Mouse (Mus musculus): ENCODE data around the gene B4galnt4. TPM values are rescaled to one million over a fixed set of nuclear protein-coding genes. Genes with fewer than 3 reads are reported as not detected.

The B4galnt4 gene
- polyA plus RNA-seq, 2 experiments from 2014 or later, result 6.4 to 11.9 TPM

DNA sequence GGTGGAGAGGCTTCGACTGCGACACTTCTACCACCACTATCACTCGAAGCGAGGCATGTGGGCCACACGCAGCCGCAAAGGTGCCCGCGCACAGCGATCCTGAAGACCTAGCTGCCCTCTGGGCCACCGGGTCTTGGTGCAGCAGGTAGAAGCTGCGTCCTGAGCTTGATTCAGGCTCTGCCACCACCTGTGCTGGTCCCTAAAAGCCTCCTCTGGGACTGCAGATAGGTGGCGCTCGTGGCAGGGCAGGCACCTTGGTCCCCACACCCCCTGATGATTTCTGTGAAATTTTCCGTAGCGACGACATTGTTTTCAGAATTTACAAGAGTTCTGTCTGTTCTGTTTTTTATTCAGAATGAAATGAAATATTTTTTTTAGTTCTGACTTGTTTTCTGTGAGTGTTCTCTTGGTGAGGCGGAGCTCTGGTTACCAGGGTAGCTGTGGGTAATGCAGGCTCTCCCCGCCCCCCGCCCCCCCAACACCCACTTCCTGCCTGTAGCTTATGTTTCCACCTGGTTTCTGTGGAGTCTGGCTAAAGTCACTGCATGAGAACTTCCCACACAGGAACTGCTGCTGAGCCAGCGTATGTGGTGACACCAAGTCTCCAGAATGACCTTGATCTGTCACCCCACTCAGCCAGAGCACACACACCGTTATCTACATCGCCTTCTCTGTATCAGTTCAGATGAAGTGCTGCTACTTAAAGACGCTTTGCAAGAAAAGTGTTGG, 11.3 kb downstream of the B4galnt4 start:
- ATAC-seq, result peak; percentile 90

DNA sequence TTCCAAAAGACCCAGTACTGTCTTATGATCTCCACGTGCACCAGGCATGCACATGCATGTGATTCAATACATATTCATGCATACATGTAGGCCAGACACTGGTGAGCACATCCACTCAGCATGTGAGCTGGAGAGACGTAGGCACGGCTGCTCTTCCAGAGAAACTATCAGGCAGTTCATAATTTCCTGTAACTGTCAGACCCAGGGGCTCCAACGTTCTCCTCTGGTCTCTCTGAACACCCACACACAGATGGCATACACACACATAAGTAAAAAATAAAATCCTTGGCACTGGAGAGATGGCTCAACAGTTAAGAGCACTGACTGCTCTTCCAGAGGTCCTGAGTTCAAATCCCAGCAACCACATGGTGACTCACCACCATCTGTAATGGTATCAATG, 12.9 kb downstream of the B4galnt4 start:
- ATAC-seq, result no peak

DNA sequence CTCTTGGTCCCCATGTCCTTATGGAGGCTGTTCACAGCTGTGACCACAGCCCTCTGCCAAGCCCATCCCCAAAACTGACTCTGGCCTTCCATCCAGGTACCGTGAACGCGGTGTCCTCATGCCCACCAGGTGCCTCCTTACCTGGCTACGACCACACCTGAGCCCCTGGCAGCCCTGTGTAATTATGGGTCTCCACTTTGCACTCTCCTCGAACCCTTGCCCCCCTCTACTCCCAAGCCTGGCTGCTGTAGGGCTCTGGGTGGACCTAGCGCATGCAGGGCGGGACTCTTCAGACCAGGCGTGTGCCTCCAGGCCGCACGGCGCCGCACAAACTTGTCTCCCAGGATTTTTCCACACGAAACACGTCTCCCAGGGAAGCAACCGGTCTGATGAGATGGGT, 16.9 kb downstream of the B4galnt4 start, which contains the start of gene Pkp3:
Gene Pkp3 (plus strand): TSS at position 378 of the 400 bp plus-strand sequence.
- no peak for ATAC-seq

DNA sequence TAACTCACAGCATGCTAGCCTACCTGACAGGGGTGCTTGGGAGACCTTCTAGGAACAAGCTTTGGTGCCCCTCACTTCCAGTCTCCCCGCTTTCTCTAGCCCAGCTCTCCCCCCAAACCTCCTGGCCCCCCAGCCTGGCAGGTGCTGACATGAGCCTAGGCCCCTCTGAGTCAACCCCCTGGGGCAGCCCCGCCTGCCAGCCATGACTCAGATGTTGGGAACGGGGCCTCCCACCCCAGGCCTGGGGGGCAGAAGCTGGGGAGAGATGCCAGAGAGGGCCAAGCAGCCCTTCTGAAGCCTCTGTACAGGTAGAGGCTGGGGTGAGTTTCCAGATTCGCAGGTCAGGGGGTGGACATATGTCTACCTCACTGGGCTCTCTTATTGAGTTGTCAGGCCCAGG, 18.0 kb downstream of the B4galnt4 start:
- no peak for ATAC-seq

DNA sequence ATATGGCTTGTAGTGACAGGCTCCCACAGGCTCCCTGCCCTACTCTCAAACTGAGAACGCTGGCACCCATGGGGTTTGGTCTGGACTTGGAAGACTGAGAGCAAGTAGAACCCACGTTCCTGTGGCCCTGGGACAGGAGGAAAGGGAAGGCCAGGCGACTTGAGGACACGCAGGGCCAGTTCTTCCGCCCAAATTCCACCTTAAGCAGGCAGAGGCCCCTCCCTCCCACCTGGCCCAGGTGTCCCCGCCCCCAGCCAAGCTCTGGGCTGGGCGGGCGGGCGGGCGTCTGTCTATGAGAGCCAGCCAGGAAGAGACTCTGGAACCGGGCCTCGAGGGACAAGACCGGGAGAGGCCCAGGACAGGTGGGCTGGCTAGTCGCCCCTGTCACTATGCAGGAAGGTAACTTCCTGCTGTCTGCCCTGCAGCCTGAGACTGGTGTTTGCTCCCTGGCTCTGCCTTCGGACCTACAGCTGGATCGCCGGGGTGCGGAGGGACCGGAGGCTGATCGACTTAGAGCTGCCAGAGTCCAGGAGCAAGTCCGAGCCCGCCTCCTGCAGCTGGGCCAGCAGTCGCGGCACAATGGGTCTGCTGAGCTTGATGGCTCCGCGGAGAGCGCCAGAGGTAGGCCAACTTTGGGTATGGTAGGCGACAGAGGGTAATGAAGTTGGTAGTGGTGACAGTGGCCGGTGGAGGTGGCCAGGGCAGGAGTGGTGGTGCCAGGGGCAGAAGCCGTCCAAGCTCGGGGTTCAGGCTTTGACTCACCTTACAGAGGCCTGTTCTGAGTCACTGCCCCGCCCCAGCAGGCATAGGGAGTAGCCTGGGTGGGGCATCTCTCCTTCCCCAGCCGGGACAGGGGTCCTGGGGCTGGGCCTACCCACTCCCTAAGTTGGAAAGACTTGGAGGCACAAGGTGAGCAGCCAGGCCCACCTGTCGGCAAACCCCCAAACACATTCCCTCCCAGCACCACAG, 18.9 kb downstream of the B4galnt4 start:
- no peak for ATAC-seq

DNA sequence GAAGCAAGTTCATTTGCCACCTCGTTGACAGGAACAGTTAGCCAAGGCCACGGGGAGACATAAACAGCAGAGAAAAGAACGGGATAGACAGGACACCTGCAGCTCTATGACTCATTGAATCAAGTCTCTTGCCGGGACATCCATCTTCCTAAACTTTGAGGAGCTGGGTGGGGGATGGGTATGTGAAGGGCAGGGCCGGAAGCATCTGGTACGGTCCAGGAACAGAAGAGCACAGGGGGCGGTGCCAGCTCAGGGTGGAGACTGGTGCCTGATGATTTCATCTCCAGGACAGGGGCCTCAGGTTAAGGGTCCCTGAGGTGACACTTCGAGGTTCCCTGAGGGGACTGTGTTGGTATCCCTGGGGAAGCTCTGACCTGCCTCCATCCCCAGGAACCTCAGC, 27.0 kb downstream of the B4galnt4 start:
- ATAC-seq, result peak; percentile 50

DNA sequence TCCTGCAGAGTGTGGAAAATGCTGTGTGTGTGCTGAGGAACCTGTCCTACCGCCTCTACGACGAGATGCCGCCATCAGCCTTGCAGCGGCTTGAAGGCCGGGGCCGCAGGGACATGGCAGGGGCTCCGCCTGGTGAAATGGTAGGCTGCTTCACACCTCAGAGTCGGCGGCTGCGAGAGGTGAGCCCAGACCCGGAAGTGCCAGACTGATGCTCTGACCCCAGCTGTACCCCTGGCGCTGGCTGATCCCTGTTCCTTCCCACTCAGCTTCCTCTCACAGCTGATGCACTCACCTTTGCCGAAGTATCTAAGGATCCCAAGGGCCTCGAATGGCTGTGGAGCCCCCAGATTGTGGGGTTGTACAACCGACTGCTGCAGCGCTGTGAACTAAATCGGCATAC, 27.6 kb downstream of the B4galnt4 start:
- ATAC-seq, result peak; percentile 18

DNA sequence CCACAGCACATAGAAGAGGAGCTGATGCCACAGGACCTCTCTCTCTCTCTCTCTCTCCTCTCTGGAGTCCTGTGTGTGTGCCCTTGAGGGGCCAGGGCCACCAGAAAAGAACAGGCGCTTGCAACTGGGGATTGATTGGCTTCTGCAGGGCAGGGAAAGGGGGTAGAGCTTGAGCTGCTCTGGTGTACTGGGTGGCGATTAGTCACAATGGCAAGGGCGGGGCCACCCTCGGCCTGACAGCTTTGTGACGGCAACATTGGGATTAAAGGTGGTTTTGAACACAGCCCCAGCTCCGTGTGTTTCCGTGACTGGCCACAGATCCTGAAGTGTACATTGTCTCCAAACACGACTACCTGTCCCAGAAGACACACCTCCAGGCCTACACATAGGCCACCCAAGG, 29.3 kb downstream of the B4galnt4 start:
- no peak for ATAC-seq

DNA sequence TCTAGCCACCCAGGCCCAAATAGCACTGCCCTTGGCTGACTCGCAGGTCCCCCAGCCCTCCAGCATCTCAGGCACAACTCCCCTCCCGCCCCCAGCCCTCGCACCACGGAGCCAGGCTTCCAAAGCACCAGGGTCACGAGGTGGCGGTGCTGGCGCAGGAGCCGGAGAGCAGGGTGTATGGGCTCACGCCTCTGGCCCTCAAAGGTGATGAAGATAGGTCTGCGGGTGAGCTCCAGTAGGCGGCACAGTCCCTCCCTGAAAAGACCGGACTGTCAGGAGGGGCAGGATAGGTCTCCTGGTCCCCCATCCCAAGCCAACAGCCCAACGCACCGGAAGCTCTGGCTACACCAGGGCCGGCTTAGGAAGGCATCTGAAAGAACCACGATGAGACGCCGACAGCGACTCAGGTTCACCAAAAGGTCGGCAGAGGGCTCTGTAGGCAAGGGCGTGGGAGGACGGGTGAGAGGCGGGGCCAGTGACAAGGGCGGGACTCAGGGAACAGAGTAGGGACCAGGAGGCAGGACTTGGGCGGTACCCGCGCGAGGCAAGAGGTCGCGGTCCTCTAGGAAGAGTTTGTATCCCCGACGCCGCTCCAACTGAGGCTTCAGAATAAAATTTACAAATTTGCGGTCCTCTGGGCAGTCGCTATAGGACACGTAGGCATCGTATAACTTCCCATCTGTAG, 31.3 kb downstream of the B4galnt4 start:
- ATAC-seq, result peak; percentile 59

DNA sequence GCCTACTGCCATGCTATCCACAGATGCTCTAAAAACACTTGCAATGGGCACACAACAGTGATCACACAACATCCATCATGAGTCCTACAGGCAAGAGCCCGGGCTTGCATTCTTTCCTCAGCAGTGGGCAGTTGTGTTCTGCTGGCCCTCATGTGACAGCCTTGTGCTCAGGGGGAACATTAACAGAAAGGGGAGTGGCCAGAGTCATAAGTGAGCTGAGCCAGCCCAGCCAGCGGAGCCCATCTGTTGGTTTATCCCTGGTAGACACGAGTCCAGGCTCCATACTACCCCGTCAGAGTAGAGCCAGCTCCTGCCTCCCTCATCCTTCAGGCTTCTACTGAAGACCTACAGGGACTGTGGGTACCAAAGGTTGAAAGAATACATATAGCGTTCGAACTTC, 33.0 kb downstream of the B4galnt4 start:
- no peak for ATAC-seq

DNA sequence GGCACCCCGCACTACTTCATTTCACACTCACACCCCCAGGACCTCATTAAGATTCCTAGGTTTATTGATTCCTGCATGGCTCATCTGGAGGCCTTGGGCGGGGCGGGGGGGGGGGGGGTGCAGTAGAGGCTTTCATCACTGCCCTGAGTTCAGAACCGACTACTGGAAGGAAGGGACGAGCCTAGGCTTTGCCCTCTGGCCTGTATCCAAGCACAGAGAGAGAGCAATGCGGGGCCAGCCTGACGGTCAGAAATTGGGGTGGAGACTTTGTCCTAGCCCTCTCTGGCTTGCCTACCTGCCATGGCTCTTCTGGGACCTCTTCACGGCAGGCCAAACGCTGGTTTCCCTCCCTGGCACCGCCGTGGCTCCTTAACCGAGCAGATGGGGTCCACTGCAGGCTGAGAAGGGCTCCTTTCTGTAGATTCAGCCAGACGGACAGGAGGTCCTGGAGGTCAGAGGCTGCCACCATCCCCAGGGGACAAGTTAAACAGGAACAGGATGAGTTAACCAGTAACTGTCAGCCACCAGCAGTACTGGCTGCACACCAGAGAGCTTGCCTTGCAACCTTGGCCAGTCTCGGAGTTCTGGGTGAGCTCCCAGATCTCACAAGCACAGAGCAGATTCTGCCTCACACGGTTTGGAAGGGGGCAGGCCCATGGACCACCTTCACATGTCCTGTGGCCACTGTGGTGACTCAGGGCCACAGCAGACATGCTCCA, 33.7 kb downstream of the B4galnt4 start:
- no peak for ATAC-seq

DNA sequence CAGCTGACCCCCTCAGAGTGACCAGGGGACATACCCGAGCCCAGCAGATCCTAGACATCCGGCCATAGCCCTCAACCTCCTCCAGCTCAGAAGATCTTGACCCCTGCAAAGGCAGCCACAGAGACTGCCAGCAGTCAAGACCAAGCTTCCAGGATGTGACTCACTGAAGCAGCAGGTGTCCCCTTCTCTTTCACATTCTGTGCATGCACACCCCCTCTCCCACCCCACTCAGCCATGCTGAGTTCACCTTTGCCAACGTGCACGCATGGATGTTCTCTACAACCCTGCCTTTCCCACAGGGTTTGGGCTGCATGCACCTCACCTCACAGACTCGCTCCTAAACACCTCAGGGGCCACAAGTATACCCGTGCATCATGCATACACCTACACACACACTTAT, 35.1 kb downstream of the B4galnt4 start:
- peak; percentile 23 for ATAC-seq

DNA sequence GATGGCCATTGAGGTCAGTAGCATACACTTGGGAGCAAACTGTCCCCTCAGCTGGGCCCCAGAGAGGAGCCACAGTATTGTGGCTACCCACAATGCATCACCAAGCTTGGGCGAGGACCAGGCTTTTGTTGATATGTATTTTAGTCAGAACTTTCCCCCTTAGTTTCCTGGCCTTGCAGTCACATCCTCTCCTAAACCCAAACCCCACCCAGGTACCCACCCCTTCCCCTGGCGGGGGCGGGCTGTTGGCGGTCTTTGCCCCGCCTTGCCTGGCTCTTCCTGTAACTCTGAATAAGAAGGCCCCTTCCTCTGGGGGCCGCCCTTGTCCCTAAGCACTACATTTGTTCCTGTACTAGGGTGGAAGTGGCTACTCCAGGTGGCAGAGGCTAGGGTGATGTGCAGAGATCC, 35.7 kb downstream of the B4galnt4 start:
- ATAC-seq, result peak; percentile 73

DNA sequence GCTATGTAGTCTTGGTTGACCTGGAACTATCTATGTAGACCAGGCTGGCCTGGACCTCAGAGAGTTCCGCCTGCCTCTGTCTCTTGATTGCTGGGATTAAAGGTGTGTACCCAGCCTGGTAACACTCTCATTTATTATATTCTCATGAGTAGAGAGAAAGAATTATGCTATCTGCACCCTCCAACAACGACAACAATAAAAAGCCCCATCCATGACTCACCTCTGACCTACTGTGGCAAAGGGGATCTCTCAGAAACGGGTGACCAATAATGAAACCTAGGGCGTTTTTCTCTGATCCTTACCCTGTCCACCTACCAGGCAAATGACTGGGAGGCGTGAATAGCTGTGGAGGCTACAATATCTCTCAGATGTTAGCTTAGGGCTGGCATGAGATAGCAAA, 36.3 kb downstream of the B4galnt4 start:
- ATAC-seq, result no peak

DNA sequence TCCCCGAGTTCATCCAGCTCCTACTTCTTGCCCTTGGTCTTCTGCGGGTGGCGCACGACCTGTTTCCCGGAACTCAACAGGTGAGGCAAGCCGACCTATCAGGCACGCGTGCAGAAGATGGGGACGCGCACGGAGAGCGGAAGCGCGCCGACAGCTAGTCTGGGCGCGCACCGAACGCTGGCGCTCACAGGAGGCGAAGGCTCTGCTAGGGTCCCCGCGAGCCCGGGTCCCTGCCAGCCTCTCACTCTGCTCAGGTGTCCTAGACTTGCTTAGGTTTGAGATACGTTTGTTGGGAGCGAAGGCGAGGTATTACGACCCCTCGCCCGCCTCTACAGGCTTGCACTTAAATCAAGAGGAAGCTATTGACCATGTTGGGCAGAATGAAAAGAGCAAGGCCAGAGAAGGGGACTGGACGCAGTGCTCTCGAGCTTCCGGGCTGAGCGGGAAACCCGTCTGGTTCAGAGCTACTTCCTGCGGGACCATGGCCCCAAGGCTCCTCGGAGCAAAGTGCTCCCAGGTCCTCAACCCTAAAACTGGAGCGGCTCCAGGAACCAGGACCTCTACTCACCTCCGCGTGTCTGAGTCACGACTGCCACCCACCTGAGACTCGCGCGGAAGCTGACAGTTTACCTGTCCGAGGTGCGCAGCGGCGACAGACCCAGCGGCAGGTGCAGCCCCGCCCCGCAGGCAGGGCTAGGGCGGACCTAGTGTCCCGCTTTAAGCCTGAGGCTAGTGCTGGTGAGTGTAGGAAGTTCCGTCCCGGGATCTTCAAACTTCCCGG, 39.2 kb downstream of the B4galnt4 start, which contains the start of gene Sigirr:
Gene Sigirr (minus strand): TSS at position 662 of the 781 bp plus-strand sequence.
- peak; percentile 54 for ATAC-seq

DNA sequence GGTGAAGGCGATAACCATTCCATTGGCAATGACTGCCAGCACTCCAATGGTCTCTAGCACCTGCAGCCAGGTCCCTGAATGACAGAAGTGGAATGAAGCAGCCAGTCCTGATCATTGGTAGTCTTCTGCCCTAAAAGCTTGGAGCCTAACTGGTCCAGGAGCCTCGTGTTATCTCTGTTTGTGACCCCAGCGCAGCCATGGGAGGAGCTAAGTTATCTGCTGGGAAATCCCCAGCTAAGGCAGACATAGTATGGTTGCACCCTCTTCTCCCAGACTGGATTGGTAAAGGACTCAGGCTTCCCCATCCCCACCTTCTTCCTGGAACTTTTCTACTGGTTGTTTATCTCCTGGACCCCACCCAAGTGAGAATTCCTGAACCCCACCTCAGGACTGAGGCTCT, 42.3 kb downstream of the B4galnt4 start:
- ATAC-seq, result no peak

DNA sequence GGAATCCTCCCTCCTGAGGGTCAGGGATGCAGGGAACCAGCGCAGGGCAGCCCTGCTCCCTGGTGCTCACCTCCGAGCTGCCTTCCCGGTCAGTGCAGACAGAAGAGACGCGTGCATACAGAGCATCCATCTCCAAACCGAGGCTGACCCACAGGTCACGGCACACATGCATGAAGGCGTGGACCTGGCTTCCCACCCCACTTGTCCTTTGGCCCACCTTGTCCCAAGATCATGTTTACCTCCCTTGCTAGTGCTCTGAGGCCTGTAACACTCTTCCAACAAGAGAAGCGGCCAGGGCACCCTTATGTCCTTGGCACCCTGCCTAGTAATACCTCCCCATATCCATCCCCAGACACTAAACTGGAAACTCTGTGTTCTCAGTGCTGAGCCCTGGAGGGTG, 55.0 kb downstream of the B4galnt4 start:
- ATAC-seq, result no peak

DNA sequence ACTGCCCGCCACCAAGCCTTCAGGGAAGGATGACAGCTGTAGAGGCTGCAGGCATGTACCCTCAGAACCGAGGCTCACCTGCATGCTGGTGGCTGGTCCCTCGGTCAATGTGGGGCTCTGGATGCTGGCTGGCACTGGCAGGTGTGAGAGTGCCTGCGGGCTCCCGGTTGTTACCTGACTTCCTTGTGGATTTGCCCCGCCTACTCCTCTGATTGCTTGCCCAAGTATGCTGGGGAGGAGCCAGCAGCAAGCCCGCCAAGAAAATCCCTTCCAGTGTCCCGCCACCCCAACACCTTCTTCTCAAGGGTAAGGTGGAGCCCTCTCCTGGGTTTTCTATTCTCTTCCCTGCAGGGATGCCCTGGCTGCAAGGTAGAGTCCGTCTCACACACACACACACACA, 56.7 kb downstream of the B4galnt4 start, which contains the start of gene Ano9:
Gene Ano9 (minus strand): TSS at position 171 of the 400 bp plus-strand sequence.
- ATAC-seq, result no peak

DNA sequence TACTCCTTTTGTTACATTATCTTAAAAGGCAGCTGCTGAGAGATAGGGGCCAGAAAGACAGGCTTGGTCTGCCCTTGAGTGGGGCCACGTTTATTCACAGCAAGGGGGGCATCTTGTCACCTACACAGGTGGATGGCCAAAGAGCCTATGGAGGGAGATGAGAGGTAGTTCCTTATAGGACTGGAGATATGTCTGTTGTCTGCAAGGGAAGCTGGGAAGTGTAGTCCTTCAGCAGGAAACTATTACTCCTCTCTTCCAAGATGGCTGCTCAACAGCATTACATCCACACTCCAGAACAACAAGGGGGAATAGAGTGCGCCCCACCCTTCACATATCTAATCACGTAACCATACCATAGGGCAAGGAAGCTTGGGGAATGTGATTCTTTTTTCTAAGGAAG, 58.6 kb downstream of the B4galnt4 start:
- ATAC-seq, result no peak

DNA sequence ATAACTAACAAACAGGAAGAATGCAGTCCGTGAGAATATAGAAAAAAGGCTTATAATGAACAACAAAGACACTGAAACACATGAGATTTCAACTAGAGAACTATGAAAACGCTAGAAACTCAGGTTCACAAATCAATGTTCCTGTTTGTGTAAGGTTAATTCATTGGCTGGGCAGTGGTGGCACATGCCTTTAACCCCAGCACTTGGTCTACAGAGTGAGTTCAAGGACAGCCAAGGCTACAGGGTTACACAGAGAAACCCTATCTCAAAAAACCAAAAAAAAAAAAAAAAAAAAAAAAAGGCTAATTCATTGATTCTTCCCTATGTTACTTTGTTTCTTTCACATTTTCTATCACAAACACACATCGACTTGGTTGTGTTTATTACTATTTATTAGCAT, 59.7 kb downstream of the B4galnt4 start:
- no peak for ATAC-seq

DNA sequence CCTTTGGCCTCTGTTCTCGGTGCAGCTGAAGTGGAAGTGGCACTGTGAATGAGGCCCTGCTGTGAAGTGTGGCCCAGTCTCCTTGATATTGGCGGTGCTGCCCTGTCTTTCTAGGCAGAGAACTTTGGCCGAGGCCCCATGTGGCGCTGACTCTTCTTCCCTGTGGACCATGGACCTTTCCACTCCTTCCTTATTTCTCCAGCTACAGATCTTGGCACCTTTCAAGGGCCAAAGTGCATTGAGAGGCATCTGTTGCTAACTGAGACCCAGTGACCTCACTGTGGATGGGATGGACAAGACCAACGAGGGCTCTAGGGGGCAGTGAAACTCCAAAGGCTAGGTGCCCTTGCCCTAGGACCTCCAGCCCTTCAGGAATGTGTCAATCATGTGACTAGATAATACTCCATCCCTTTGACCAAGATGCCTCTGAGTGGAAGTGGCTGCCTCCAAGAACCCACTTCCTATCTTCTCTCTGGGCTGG, 60.2 kb downstream of the B4galnt4 start:
- ATAC-seq, result no peak
